ENCODE assay signal across 14 mouse cellular contexts in the genomic region with DNA sequence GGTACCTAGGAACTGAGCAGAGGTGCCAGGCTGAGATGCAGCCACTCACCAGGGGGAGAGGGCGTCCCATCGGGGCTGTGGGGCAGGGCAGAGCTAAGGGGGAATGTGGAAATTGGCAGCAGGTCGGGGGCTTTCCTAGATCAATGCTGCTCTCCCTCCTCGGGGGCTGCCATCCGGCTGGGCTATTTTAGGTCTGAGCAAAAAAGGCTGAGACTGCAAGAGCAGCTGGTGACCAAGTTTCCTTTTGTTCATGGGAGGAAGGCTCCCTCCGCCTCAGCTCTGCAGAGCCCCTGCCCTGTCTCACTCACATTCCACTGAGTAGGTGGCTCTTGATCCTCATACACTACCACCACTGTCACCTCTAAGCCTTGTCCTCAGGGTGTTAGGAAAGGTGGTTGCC. TPM values are rescaled to one million over a fixed set of nuclear protein-coding genes. Genes with fewer than 3 reads are reported as not detected.
A peak's percentile ranks its signal among the peaks of the same experiment; 100 is the strongest.
DNase-seq lines count a peak whose midpoint lies in the region; ATAC-seq lines count a peak whose summit lies in the region.
"Had no signal": no experiment of that assay in that cellular context is flagged by ENCODE, and none has a peak within 500 bp of the region (broad histone marks: within the 10 kb centered on the region; RNA-seq: fewer than 3 reads in every experiment).

No protein-coding gene starts in this region.

- WGBS in hindbrain, embryonic 10.5 days: 45% methylated on average over 6 of the region's 6 CpGs
- 39% methylated on average over 6 of the region's 6 CpGs for WGBS in hindbrain, embryonic 16.5 days
- 46% methylated on average over 6 of the region's 6 CpGs for WGBS in liver, embryonic 13.5 days (ENCODE audit: insufficient replicate concordance)

- no peak for DNase-seq in hindbrain, embryonic 10.5 days (ENCODE audit: low spot score)
- peak; percentile 63 for DNase-seq in right cerebral cortex, adult 18-20 months
- no peak for DNase-seq in right cerebral cortex, postnatal 4 days
- DNase-seq in liver, embryonic 13.5 days: no peak
- no peak for DNase-seq in embryo, embryonic 11 days
- DNase-seq in ovary, adult 18-20 months (ENCODE audit: low spot score): no peak
- DNase-seq: adrenal gland, postnatal 14 days; left cerebral cortex, postnatal 4 days; thymus, postnatal 25 days had no signal

- no peaks in the 10 kb centered on the region for H3K9me3 ChIP-seq in hindbrain, embryonic 10.5 days
- no peaks in the 10 kb centered on the region for H3K9me3 ChIP-seq in hindbrain, embryonic 16.5 days (ENCODE audit: control insufficient read depth, low read length)
- H3K9me3 ChIP-seq in liver, embryonic 13.5 days (replicated peaks): no peaks in the 10 kb centered on the region

- H3K36me3 ChIP-seq in hindbrain, embryonic 10.5 days: peaks cover 45% of the 10 kb centered on the region
- peaks cover 20% of the 10 kb centered on the region for H3K36me3 ChIP-seq in hindbrain, embryonic 16.5 days (ENCODE audit: control insufficient read depth, insufficient read depth, low read length)
- H3K36me3 ChIP-seq in liver, embryonic 13.5 days: peaks cover 4% of the 10 kb centered on the region; the same call in 1 of the 2 replicates

- peaks cover 33% of the 10 kb centered on the region for H3K4me1 ChIP-seq in hindbrain, embryonic 10.5 days (replicated peaks)
- H3K4me1 ChIP-seq in hindbrain, embryonic 16.5 days (ENCODE audit: control insufficient read depth, insufficient read depth, low read depth, low read length): no peaks in the 10 kb centered on the region
- peaks cover 54% of the 10 kb centered on the region for H3K4me1 ChIP-seq in liver, embryonic 13.5 days (replicated peaks)

- 0 out of 2 replicates have a peak, but pooled peaks cover 5% of the 10 kb centered on the region for H3K27me3 ChIP-seq in hindbrain, embryonic 10.5 days (ENCODE audit: insufficient read depth, poor library complexity, severe bottlenecking)
- H3K27me3 ChIP-seq in hindbrain, embryonic 16.5 days (replicated peaks; ENCODE audit: control insufficient read depth, insufficient read depth, low read length): no peaks in the 10 kb centered on the region
- no peaks in the 10 kb centered on the region for H3K27me3 ChIP-seq in liver, embryonic 13.5 days
- H3K27me3 ChIP-seq: Patski had no signal

- H3K27ac ChIP-seq in hindbrain, embryonic 10.5 days: peak overlapping the region; percentile 64
- H3K27ac ChIP-seq in hindbrain, embryonic 16.5 days (ENCODE audit: low read depth, low read length): no peak overlapping the region
- H3K27ac ChIP-seq in liver, embryonic 13.5 days: peak overlapping the region; percentile 50
- H3K27ac ChIP-seq: hindbrain, postnatal 0 days; kidney, postnatal 0 days had no signal

- H3K9ac ChIP-seq in hindbrain, embryonic 16.5 days (ENCODE audit: low read depth, low read length): no peak overlapping the region
- peak overlapping the region; percentile 8 for H3K9ac ChIP-seq in liver, embryonic 13.5 days

- no peak for ATAC-seq in hindbrain, embryonic 16.5 days
- no peak for ATAC-seq in liver, embryonic 13.5 days (ENCODE audit: low read depth)
- ATAC-seq: hindbrain, postnatal 0 days; Patski had no signal

- no peak overlapping the region for H3K4me2 ChIP-seq in hindbrain, embryonic 16.5 days (ENCODE audit: low read length)
- H3K4me2 ChIP-seq in liver, embryonic 13.5 days: peak overlapping the region; percentile 30; the same call in 1 of the 2 replicates

- H3K4me3 ChIP-seq in hindbrain, embryonic 10.5 days: no peak overlapping the region
- no peak overlapping the region for H3K4me3 ChIP-seq in hindbrain, embryonic 16.5 days (ENCODE audit: low read length)
- H3K4me3 ChIP-seq in liver, embryonic 13.5 days (replicated peaks): no peak overlapping the region
- H3K4me3 ChIP-seq: myocyte had no signal

RNA-seq across cellular contexts. Expression of a gene that starts 16.8 kb away (rescaled TPM):
- 17.0 and 20.5 TPM in 2 replicates for polyA plus RNA-seq in hindbrain, embryonic 10.5 days (2016; fragmentation: Nextera tagmentation; extraction: Ambion mirVana)
- 147 and 162 TPM in 2 replicates for polyA plus RNA-seq in hindbrain, embryonic 16.5 days (2015; fragmentation: Nextera tagmentation; extraction: Ambion mirVana)
- polyA plus RNA-seq in liver, embryonic 13.5 days (2015; fragmentation: Nextera tagmentation; extraction: Ambion mirVana): 1.3 and 1.5 TPM in 2 replicates

RNA-seq across cellular contexts. Expression of a gene that starts 23.9 kb away (rescaled TPM):
- 24.5 and 30.4 TPM in 2 replicates for polyA plus RNA-seq in hindbrain, embryonic 10.5 days (2016; fragmentation: Nextera tagmentation; extraction: Ambion mirVana)
- 44.0 and 45.3 TPM in 2 replicates for polyA plus RNA-seq in hindbrain, embryonic 16.5 days (2015; fragmentation: Nextera tagmentation; extraction: Ambion mirVana)
- 15.2 and 16.5 TPM in 2 replicates for polyA plus RNA-seq in liver, embryonic 13.5 days (2015; fragmentation: Nextera tagmentation; extraction: Ambion mirVana)

RNA-seq across cellular contexts. Expression of a gene that starts 24.7 kb away (rescaled TPM):
- 155 and 160 TPM in 2 replicates for polyA plus RNA-seq in hindbrain, embryonic 10.5 days (2016; fragmentation: Nextera tagmentation; extraction: Ambion mirVana)
- 77.0 and 81.1 TPM in 2 replicates for polyA plus RNA-seq in hindbrain, embryonic 16.5 days (2015; fragmentation: Nextera tagmentation; extraction: Ambion mirVana)
- 82.4 and 92.4 TPM in 2 replicates for polyA plus RNA-seq in liver, embryonic 13.5 days (2015; fragmentation: Nextera tagmentation; extraction: Ambion mirVana)

RNA-seq across cellular contexts. Expression of a gene that starts 31.1 kb away (rescaled TPM):
- 42.2 and 43.6 TPM in 2 replicates for polyA plus RNA-seq in hindbrain, embryonic 10.5 days (2016; fragmentation: Nextera tagmentation; extraction: Ambion mirVana)
- polyA plus RNA-seq in hindbrain, embryonic 16.5 days (2015; fragmentation: Nextera tagmentation; extraction: Ambion mirVana): 73.3 and 82.1 TPM in 2 replicates
- 37.0 and 37.3 TPM in 2 replicates for polyA plus RNA-seq in liver, embryonic 13.5 days (2015; fragmentation: Nextera tagmentation; extraction: Ambion mirVana)

RNA-seq across cellular contexts. Expression of a gene that starts 38.0 kb away (rescaled TPM):
- 8.6 and 19.2 TPM in 2 replicates for polyA plus RNA-seq in hindbrain, embryonic 10.5 days (2016; fragmentation: Nextera tagmentation; extraction: Ambion mirVana)
- 29.4 and 29.8 TPM in 2 replicates for polyA plus RNA-seq in hindbrain, embryonic 16.5 days (2015; fragmentation: Nextera tagmentation; extraction: Ambion mirVana)
- 0.25 and 0.47 TPM in 2 replicates for polyA plus RNA-seq in liver, embryonic 13.5 days (2015; fragmentation: Nextera tagmentation; extraction: Ambion mirVana)
